Mouse (Mus musculus) thymus, adult 2 months (tissue): Measurements from ENCODE around the gene Npepps. TPM values are rescaled to one million over a fixed set of nuclear protein-coding genes. Genes with fewer than 3 reads are reported as not detected.

Source experiments
- DNase-seq: peaks from one replicate; pipeline ENCODE4 v3.0.0; 2021
- H3K27ac ChIP-seq: fragments of 200-500 bp; 2 replicates; pipeline ENCODE4 v1.5.1; 2012; ENCODE audit warnings: low read length, control low read depth; ENCODE audit not compliant: control insufficient read depth, insufficient read depth
- H3K27me3 ChIP-seq: fragments of 200-500 bp; 2 replicates; pipeline ENCODE4 v1.6.1; 2012; ENCODE audit warnings: mild to moderate bottlenecking, low read length, moderate library complexity, mixed read lengths; ENCODE audit not compliant: control insufficient read depth, insufficient read depth
- H3K36me3 ChIP-seq: fragments of 200-500 bp; 2 replicates; pipeline ENCODE4 v1.6.1; 2012; ENCODE audit warnings: mild to moderate bottlenecking, low read length, moderate library complexity; ENCODE audit not compliant: control insufficient read depth, insufficient read depth
- H3K4me1 ChIP-seq: fragments of 200-500 bp; replicated peaks from 2 replicates; pipeline ENCODE4 v1.6.1; 2012; ENCODE audit warnings: low read length; ENCODE audit not compliant: control insufficient read depth, insufficient read depth
- H3K4me3 ChIP-seq: fragments of 200-500 bp; 2 replicates; pipeline ENCODE4 v1.5.1; 2012; ENCODE audit warnings: mild to moderate bottlenecking, low read length, control low read depth, moderate library complexity; ENCODE audit not compliant: control insufficient read depth, insufficient read depth
- CTCF ChIP-seq: fragments of 200-500 bp; IDR thresholded peaks from 2 replicates; pipeline ENCODE4 v1.5.1; 2012; ENCODE audit warnings: mild to moderate bottlenecking, control low read depth, low read length, moderate library complexity, borderline replicate concordance; ENCODE audit not compliant: control insufficient read depth, poor library complexity, insufficient read depth; ENCODE audit errors: extremely low read depth
- POLR2A ChIP-seq: fragments of 200-500 bp; IDR thresholded peaks from 2 replicates; pipeline ENCODE4 v1.6.1; 2012; ENCODE audit warnings: mild to moderate bottlenecking, low read length, control low read depth, moderate library complexity; ENCODE audit not compliant: control insufficient read depth, poor library complexity, insufficient read depth; ENCODE audit errors: extremely low read depth
- WGBS: fragments of 180-500 bp; shearing (Covaris S2); methylation state at CpG from one replicate; pipeline ENCODE4 v1.1.7; 2018; 5-methylcytosine and 5-hydroxymethylcytosine counted together
- polyA plus RNA-seq: library from polyadenylated mRNA; depleted of rRNA; stranded (reverse); fragments of >200 nt; gene quantifications from 2 replicates; pipeline ENCODE4 v1.2.3, GENCODE M21; 2012

The Npepps gene
- polyA plus RNA-seq, 1 experiment, result 36.9 TPM

GRCm38 (mm10) chr11:97308806-97309450 lies 28.5 kb upstream of the Npepps start:
- no peak for DNase-seq
- Histone ChIP-seq H3K4me1 (peaks cover 9% of the 10 kb centered on the region), H3K27ac (no peak overlapping the region), H3K27me3 (no peaks in the 10 kb centered on the region; the same call in 1 of the 2 replicates), H3K4me3 (no peak overlapping the region), H3K36me3 (no peaks in the 10 kb centered on the region)
- TF ChIP-seq POLR2A, result no peak
- TF ChIP-seq CTCF, result no peak
- WGBS, result 14% methylated on average over 3 of the region's 3 CpGs

- DNase-seq, result no peak
- peaks cover 9% of the 10 kb centered on the region for H3K4me1 ChIP-seq
- TF ChIP-seq CTCF (no peak), POLR2A (no peak)
- H3K27ac ChIP-seq, result no peak overlapping the region
- 97% methylated on average over 11 of the region's 11 CpGs for WGBS
- no peaks in the 10 kb centered on the region; the same call in 1 of the 2 replicates for H3K27me3 ChIP-seq
- no peaks in the 10 kb centered on the region for H3K36me3 ChIP-seq
- H3K4me3 ChIP-seq, result no peak overlapping the region
Observed at GRCm38 (mm10) chr11:97307294-97308069, 27.0 kb upstream of the Npepps start.

- Histone ChIP-seq H3K27ac (no peak overlapping the region), H3K36me3 (no peaks in the 10 kb centered on the region), H3K4me3 (no peak overlapping the region), H3K4me1 (peaks cover 4% of the 10 kb centered on the region), H3K27me3 (no peaks in the 10 kb centered on the region)
- no peak for DNase-seq
- WGBS, result 87% methylated on average over 5 of the region's 5 CpGs
- TF ChIP-seq CTCF, result no peak
- TF ChIP-seq POLR2A, result no peak
Observed at GRCm38 (mm10) chr11:97304631-97305030, 24.2 kb upstream of the Npepps start.

GRCm38 (mm10) chr11:97302231-97302781 lies 21.9 kb upstream of the Npepps start:
- no peak overlapping the region for H3K4me3 ChIP-seq
- no peak for DNase-seq
- 84% methylated on average over 7 of the region's 7 CpGs for WGBS
- no peak for TF ChIP-seq CTCF
- TF ChIP-seq POLR2A, result no peak
- no peak overlapping the region for H3K27ac ChIP-seq
- H3K4me1 ChIP-seq, result peaks cover 6% of the 10 kb centered on the region
- H3K36me3 ChIP-seq, result no peaks in the 10 kb centered on the region
- H3K27me3 ChIP-seq, result no peaks in the 10 kb centered on the region

DNA sequence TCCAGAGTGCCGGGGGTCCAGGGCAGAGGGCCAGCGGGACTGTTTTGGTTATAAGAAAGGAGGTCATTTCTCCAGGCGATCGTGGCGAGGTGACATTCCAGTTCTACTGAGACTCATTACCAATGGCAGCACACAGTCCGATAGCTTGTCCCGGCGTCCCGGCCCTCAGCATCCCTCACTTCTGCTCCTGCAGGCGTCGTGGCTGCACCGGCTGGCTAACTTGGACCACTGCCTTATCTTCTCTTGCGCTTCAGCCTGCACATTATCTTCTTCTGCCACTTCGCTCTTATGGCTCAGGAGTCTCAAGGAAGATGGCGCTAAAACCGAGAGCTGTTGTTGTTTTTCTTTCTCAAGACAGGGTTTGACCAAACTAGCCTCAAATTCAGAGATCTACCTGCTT lies 21.0 kb upstream of the Npepps start:
- Histone ChIP-seq H3K4me1 (peaks cover 6% of the 10 kb centered on the region), H3K27ac (no peak overlapping the region), H3K4me3 (no peak overlapping the region), H3K36me3 (no peaks in the 10 kb centered on the region), H3K27me3 (no peaks in the 10 kb centered on the region)
- WGBS, result 96% methylated on average over 16 of the region's 16 CpGs
- no peak for DNase-seq
- TF ChIP-seq POLR2A (no peak), CTCF (no peak)

- H3K4me3 ChIP-seq, result no peak overlapping the region
- H3K27me3 ChIP-seq, result no peaks in the 10 kb centered on the region
- H3K27ac ChIP-seq, result no peak overlapping the region
- DNase-seq, result no peak
- TF ChIP-seq POLR2A (no peak), CTCF (no peak)
- peaks cover 6% of the 10 kb centered on the region for H3K4me1 ChIP-seq
- H3K36me3 ChIP-seq, result no peaks in the 10 kb centered on the region
- WGBS, result 95% methylated on average over 2 of the region's 2 CpGs
Observed at GRCm38 (mm10) chr11:97299939-97300338, 19.5 kb upstream of the Npepps start.
